Mouse (Mus musculus) CH12.LX (cell line): ENCODE data around the gene Creb1. TPM values are rescaled to one million over a fixed set of nuclear protein-coding genes. Genes with fewer than 3 reads are reported as not detected.

Experiments
- polyA plus RNA-seq: library from polyadenylated mRNA; unstranded; fragments of >175 nt; gene quantifications from 2 replicates; pipeline ENCODE4 v1.2.1, GENCODE M21; 2012; ENCODE audit warnings: low read depth; ENCODE audit not compliant: insufficient read length
- total RNA-seq, 2 experiments: library from RNA; depleted of rRNA; stranded (reverse); fragments of 300-350 nt in 1 of 2; fragments of >200 nt in 1 of 2; gene quantifications; 2 replicates each; pipeline ENCODE4 v1.2.3; 2012 to 2014

Creb1 gene
- total and polyA plus RNA-seq, 3 experiments = 21.0 to 42.8 (median 24.2) TPM

Other genes starting within 250 kb of the Creb1 start
- 19.6 and 25.7 TPM in 2 replicates for gene Mettl21a, start 84.6 kb downstream of the Creb1 start, total RNA-seq (2012; rRNA removed)
- 38.8 and 40.1 TPM in 2 replicates for gene Mettl21a, start 84.6 kb downstream of the Creb1 start, total RNA-seq (2014; rRNA removed)
- 18.4 and 18.9 TPM in 2 replicates for gene Mettl21a, start 84.6 kb downstream of the Creb1 start, polyA plus RNA-seq
- gene Ccnyl1, start 157.8 kb downstream of the Creb1 start, total RNA-seq (2012; rRNA removed) = 2.8 and 3.4 TPM in 2 replicates
- 5.3 and 5.6 TPM in 2 replicates for gene Ccnyl1, start 157.8 kb downstream of the Creb1 start, total RNA-seq (2014; rRNA removed)
- gene Ccnyl1, start 157.8 kb downstream of the Creb1 start, polyA plus RNA-seq = 7.8 and 9.0 TPM in 2 replicates
- gene Fzd5, start 205.1 kb downstream of the Creb1 start, total RNA-seq (2012; rRNA removed) = 0.84 and 1.1 TPM in 2 replicates
- gene Fzd5, start 205.1 kb downstream of the Creb1 start, total RNA-seq (2014; rRNA removed) = 0.23 and 0.40 TPM in 2 replicates
- 0.31 and 0.47 TPM in 2 replicates for gene Fzd5, start 205.1 kb downstream of the Creb1 start, polyA plus RNA-seq